Mouse (Mus musculus): ENCODE results near the gene E2f1. TPM values are rescaled to one million over a fixed set of nuclear protein-coding genes. Genes with fewer than 3 reads are reported as not detected.

The E2f1 gene
- total RNA-seq, 2 experiments from 2014 or later: 0.61 to 0.73 TPM

- intact Hi-C loops (cut with DNase I): no loop called here
- DNase-seq: no peak
Measured at GRCm38 (mm10) chr2:154584931-154585601, 15.4 kb upstream of the E2f1 start.

- intact Hi-C loops (cut with DNase I): no loop called here
- no peak for DNase-seq
Measured at GRCm38 (mm10) chr2:154583906-154584872, 14.5 kb upstream of the E2f1 start.

- no peak for DNase-seq
- intact Hi-C loops (cut with DNase I): no loop called here
Measured at GRCm38 (mm10) chr2:154581421-154581820, 11.7 kb upstream of the E2f1 start.

- intact Hi-C loops (cut with DNase I): no loop called here
- peak; percentile 32 to 46 for DNase-seq
Measured at GRCm38 (mm10) chr2:154580586-154580985, 10.9 kb upstream of the E2f1 start.

- no peak for DNase-seq
- intact Hi-C loops (cut with DNase I): no loop called here
Measured at GRCm38 (mm10) chr2:154577744-154578067, 8.0 kb upstream of the E2f1 start.

GRCm38 (mm10) chr2:154576876-154577743 is 7.4 kb upstream of the E2f1 start:
- no peak for DNase-seq
- intact Hi-C loops (cut with DNase I): no loop called here

- intact Hi-C loops (cut with DNase I): no loop called here
- DNase-seq: no peak
Measured at GRCm38 (mm10) chr2:154574271-154574670, 4.6 kb upstream of the E2f1 start.

- DNase-seq: no peak
- intact Hi-C loops (cut with DNase I): no loop called here
Measured at GRCm38 (mm10) chr2:154572996-154573395, 3.3 kb upstream of the E2f1 start.

GRCm38 (mm10) chr2:154571976-154572375 is 2.3 kb upstream of the E2f1 start:
- intact Hi-C loops (cut with DNase I): no loop called here
- DNase-seq: no peak

GRCm38 (mm10) chr2:154571266-154571665 is 1.6 kb upstream of the E2f1 start:
- intact Hi-C loops (cut with DNase I): no loop called here
- DNase-seq: no peak

- intact Hi-C loops (cut with DNase I): no loop called here
- DNase-seq: no peak
Measured at GRCm38 (mm10) chr2:154570666-154571065, 974 bp upstream of the E2f1 start.

- intact Hi-C loops (cut with DNase I): no loop called here
- DNase-seq: peak; percentile 39 to 64
Measured at GRCm38 (mm10) chr2:154569071-154569748, 482 bp downstream of the E2f1 start.

GRCm38 (mm10) chr2:154568329-154569070 is 1.2 kb downstream of the E2f1 start:
- DNase-seq: peak in 1 of 2 experiments; percentile 42

GRCm38 (mm10) chr2:154567766-154568165 is 1.9 kb downstream of the E2f1 start:
- no peak for DNase-seq
- intact Hi-C loops (cut with DNase I): no loop called here

More at GRCm38 (mm10) chr2:154568329-154569070, 1.2 kb downstream of the E2f1 start:
- intact Hi-C loops (cut with DNase I): no loop called here

- no peak for DNase-seq
- intact Hi-C loops (cut with DNase I): no loop called here
Measured at GRCm38 (mm10) chr2:154566641-154567040, 3.1 kb downstream of the E2f1 start.

GRCm38 (mm10) chr2:154565562-154565961 is 4.1 kb downstream of the E2f1 start:
- intact Hi-C loops (cut with DNase I): no loop called here
- DNase-seq: no peak

GRCm38 (mm10) chr2:154563612-154564170 is 6.0 kb downstream of the E2f1 start:
- intact Hi-C loops (cut with DNase I): no loop called here
- DNase-seq: no peak

- intact Hi-C loops (cut with DNase I): no loop called here
- DNase-seq: no peak
Measured at GRCm38 (mm10) chr2:154558264-154559039, 11.2 kb downstream of the E2f1 start, which contains the start of gene Necab3. Gene Necab3 (minus strand): TSS chr2:154558890.
